Mouse (Mus musculus) gastrocnemius, adult 18-20 months (tissue): ENCODE results near the gene Mybbp1a. TPM values are rescaled to one million over a fixed set of nuclear protein-coding genes. Genes with fewer than 3 reads are reported as not detected.
"Not testable (repeated sequence)": the region's sequence is repeated elsewhere in the genome, so short reads cannot be mapped to it uniquely, and the experiment has no call there.

Experiments
- DNase-seq: peaks from one replicate; pipeline ENCODE4 v3.0.0; 2021; ENCODE audit warnings: low spot score
- total RNA-seq, 2 experiments: library from RNA; stranded (reverse); gene quantifications; 2 replicates each; pipeline ENCODE4 v1.2.3; 2021

Gene Mybbp1a
- total RNA-seq, 2 experiments from 2014 or later, result 54.7 to 63.3 TPM

- not testable (repeated sequence) for DNase-seq
Observed at GRCm38 (mm10) chr11:72440597-72440964, 574 bp upstream of the Mybbp1a start.

- DNase-seq, result no peak
Observed at GRCm38 (mm10) chr11:72446311-72447105, 5.4 kb downstream of the Mybbp1a start.

- DNase-seq, result no peak
Observed at GRCm38 (mm10) chr11:72447475-72447874, 6.3 kb downstream of the Mybbp1a start.

- DNase-seq, result no peak
Observed at GRCm38 (mm10) chr11:72452140-72452665, 11.0 kb downstream of the Mybbp1a start.

- DNase-seq, result no peak
Observed at GRCm38 (mm10) chr11:72453105-72453953, 12.2 kb downstream of the Mybbp1a start.

GRCm38 (mm10) chr11:72455694-72456093 lies 14.5 kb downstream of the Mybbp1a start:
- no peak for DNase-seq

- DNase-seq, result no peak
Observed at GRCm38 (mm10) chr11:72457995-72458496, 16.9 kb downstream of the Mybbp1a start.

GRCm38 (mm10) chr11:72458502-72458901 lies 17.3 kb downstream of the Mybbp1a start:
- DNase-seq, result no peak

GRCm38 (mm10) chr11:72461500-72461981 lies 20.4 kb downstream of the Mybbp1a start:
- DNase-seq, result no peak

GRCm38 (mm10) chr11:72464821-72465220 lies 23.7 kb downstream of the Mybbp1a start:
- DNase-seq, result no peak

GRCm38 (mm10) chr11:72465978-72466693 lies 25.0 kb downstream of the Mybbp1a start:
- DNase-seq, result no peak

- DNase-seq, result peak; percentile 30
Observed at GRCm38 (mm10) chr11:72466694-72467507, 25.7 kb downstream of the Mybbp1a start.

- DNase-seq, result peak; percentile 42
Observed at GRCm38 (mm10) chr11:72468525-72468924, 27.4 kb downstream of the Mybbp1a start.

- DNase-seq, result peak; percentile 55
Observed at GRCm38 (mm10) chr11:72469217-72469616, 28.1 kb downstream of the Mybbp1a start.

GRCm38 (mm10) chr11:72470004-72470403 lies 28.8 kb downstream of the Mybbp1a start:
- no peak for DNase-seq

GRCm38 (mm10) chr11:72471381-72471780 lies 30.2 kb downstream of the Mybbp1a start:
- no peak for DNase-seq

GRCm38 (mm10) chr11:72473540-72473939 lies 32.4 kb downstream of the Mybbp1a start:
- no peak for DNase-seq

GRCm38 (mm10) chr11:72474926-72475325 lies 33.8 kb downstream of the Mybbp1a start:
- no peak for DNase-seq

GRCm38 (mm10) chr11:72475408-72475807 lies 34.3 kb downstream of the Mybbp1a start:
- DNase-seq, result no peak

- DNase-seq, result no peak
Observed at GRCm38 (mm10) chr11:72476074-72476625, 35.0 kb downstream of the Mybbp1a start.
